Mouse (Mus musculus) cerebellum, adult 2 months (tissue): Measurements from ENCODE around the gene Hist3h2ba.

Experiments used
- CTCF ChIP-seq: fragments of 200-500 bp; IDR thresholded peaks from 2 replicates; pipeline ENCODE4 v1.5.1; 2011; ENCODE audit warnings: low read depth, mild to moderate bottlenecking, control low read depth, low read length, moderate library complexity, borderline replicate concordance; ENCODE audit not compliant: insufficient read depth
- POLR2A ChIP-seq: fragments of 200-500 bp; IDR thresholded peaks from 2 replicates; pipeline ENCODE4 v1.6.1; 2011; ENCODE audit warnings: low read length, control low read depth, borderline replicate concordance; ENCODE audit not compliant: insufficient read depth

DNA sequence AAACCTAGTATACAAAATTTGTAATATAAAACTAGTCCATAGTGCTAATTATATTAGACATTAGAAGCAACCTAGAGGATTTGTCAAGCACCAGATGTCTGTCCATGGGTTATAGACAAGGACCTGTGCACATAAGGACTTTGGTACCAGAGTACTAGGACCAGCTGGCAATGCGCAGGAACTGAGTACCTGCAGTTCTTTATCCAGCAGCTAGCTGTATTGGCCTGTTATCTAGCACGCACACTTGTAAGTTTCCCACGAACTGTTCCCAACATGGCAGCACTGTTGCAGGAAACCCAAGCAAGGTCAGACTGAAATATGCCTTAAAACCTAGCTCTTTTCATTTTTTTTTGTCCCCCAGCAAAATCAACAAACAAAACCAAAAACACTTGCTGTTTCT lies 18.5 kb upstream of the Hist3h2ba start:
- no peak for TF ChIP-seq POLR2A
- no peak for TF ChIP-seq CTCF
